Comparison of ENCODE assay signal across 14 mouse cellular contexts in the genomic region with DNA sequence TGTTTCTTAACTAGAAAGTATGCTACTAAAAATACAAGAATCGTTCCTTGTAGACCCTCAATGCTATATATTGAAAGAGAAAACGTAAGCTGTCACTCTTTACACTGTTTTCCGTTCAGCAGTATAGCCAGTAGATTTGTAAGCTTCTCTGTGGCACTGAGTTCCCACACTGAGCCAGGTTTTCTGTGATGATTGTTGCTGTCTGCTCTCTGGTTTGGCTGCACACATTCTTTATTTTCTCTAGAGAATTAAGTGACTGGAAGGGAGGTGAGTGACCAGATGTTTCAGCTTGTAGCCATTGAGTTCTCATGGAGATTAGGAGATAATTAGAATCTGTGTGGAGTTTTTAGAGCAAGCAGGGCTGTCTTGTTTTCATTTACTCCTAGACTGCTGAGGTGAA. TPM values are rescaled to one million over a fixed set of nuclear protein-coding genes. Genes with fewer than 3 reads are reported as not detected.
A peak's percentile ranks its signal among the peaks of the same experiment; 100 is the strongest.
DNase-seq lines count a peak whose midpoint lies in the region; ATAC-seq and TF ChIP-seq lines count a peak whose summit lies in the region.
"Had no signal": no experiment of that assay in that cellular context is flagged by ENCODE, and none has a peak within 500 bp of the region (broad histone marks: within the 10 kb centered on the region; RNA-seq: fewer than 3 reads in every experiment).

No protein-coding gene starts in this region.

- intact Hi-C loops in gastrocnemius, adult 2 months (cut with DNase I): loop anchor here (5.0 kb wide), 2 partner anchors 83 to 173 kb away; partner anchors contain the start of gene Ggct

- TF ChIP-seq EP300 in MEL (IDR thresholded peaks at IDR 0.05; ENCODE audit: low read depth in 1 of 2, low read length in 2 of 2): no peak

- no peaks in the 10 kb centered on the region for H3K36me3 ChIP-seq in limb, embryonic 13.5 days
- 0 out of 2 replicates have a peak, but pooled peaks cover 5% of the 10 kb centered on the region for H3K36me3 ChIP-seq in limb, embryonic 10.5 days
- H3K36me3 ChIP-seq in MEL (ENCODE audit: control insufficient read depth in 1 of 2, insufficient read depth in 2 of 2, low read length in 2 of 2): peaks cover 0 to 23% of the 10 kb centered on the region in 2 experiments; a peak in 3 of 4 replicates
- 0 out of 2 replicates have a peak, but pooled peaks cover 2% of the 10 kb centered on the region for H3K36me3 ChIP-seq in liver, embryonic 13.5 days
- H3K36me3 ChIP-seq: lung, embryonic 15.5 days had no signal

- WGBS in limb, embryonic 13.5 days: 50% methylated on average over 3 of the region's 3 CpGs
- WGBS in limb, embryonic 10.5 days: 69% methylated on average over 3 of the region's 3 CpGs
- WGBS in liver, embryonic 13.5 days (ENCODE audit: insufficient replicate concordance): 57% methylated on average over 3 of the region's 3 CpGs

- no peaks in the 10 kb centered on the region for H3K9me3 ChIP-seq in limb, embryonic 13.5 days
- H3K9me3 ChIP-seq in limb, embryonic 10.5 days (replicated peaks): no peaks in the 10 kb centered on the region
- H3K9me3 ChIP-seq in MEL (replicated peaks; ENCODE audit: insufficient read depth, low read length): no peaks in the 10 kb centered on the region
- no peaks in the 10 kb centered on the region for H3K9me3 ChIP-seq in liver, embryonic 13.5 days (replicated peaks)
- H3K9me3 ChIP-seq: lung, embryonic 15.5 days had no signal

- H3K4me2 ChIP-seq in limb, embryonic 13.5 days (replicated peaks): peak overlapping the region; percentile 28
- H3K4me2 ChIP-seq in liver, embryonic 13.5 days: peak overlapping the region; percentile 28; the same call in 1 of the 2 replicates

- no peak for TF ChIP-seq POLR2A in MEL (IDR thresholded peaks at IDR 0.05; ENCODE audit: control insufficient read depth in 1 of 2, insufficient read depth in 1 of 2, low read depth in 1 of 2, low read length in 2 of 2, poor library complexity in 1 of 2)

- H3K4me3 ChIP-seq in gastrocnemius, adult 2 months: no peak overlapping the region; the same call in 1 of the 2 replicates
- H3K4me3 ChIP-seq in limb, embryonic 13.5 days: no peak overlapping the region
- no peak overlapping the region for H3K4me3 ChIP-seq in limb, embryonic 10.5 days
- peak overlapping the region in 1 of 2 experiments; percentile 83; a peak in 1 of 4 replicates for H3K4me3 ChIP-seq in MEL (ENCODE audit: control insufficient read depth in 1 of 2, insufficient read depth in 1 of 2, low read depth in 2 of 2, low read length in 2 of 2)
- H3K4me3 ChIP-seq in liver, embryonic 13.5 days (replicated peaks): no peak overlapping the region
- H3K4me3 ChIP-seq: lung, embryonic 15.5 days had no signal

- peak overlapping the region; percentile 96; the same call in 1 of the 2 replicates for H3K27ac ChIP-seq in gastrocnemius, adult 2 months
- H3K27ac ChIP-seq in limb, embryonic 13.5 days: no peak overlapping the region
- H3K27ac ChIP-seq in limb, embryonic 10.5 days: no peak overlapping the region
- no peak overlapping the region for H3K27ac ChIP-seq in MEL (ENCODE audit: control insufficient read depth, low read depth, low read length)
- H3K27ac ChIP-seq in liver, embryonic 13.5 days: no peak overlapping the region
- H3K27ac ChIP-seq: lung, embryonic 15.5 days had no signal

- no peak for TF ChIP-seq RAD21 in MEL (IDR thresholded peaks at IDR 0.05; ENCODE audit: low read depth, low read length)

- no peak for DNase-seq in gastrocnemius, adult 2 months
- DNase-seq in gastrocnemius, postnatal 4 days (ENCODE audit: low spot score in 2 of 2): no peak
- no peak for DNase-seq in limb, embryonic 10.5 days (ENCODE audit: low spot score)
- no peak for DNase-seq in MEL (ENCODE audit: low read depth, low spot score)
- DNase-seq in liver, embryonic 13.5 days: no peak
- DNase-seq in kidney, postnatal 14 days: no peak
- DNase-seq in MN1 (ENCODE audit: low spot score): no peak
- DNase-seq: adrenal gland, postnatal 36 days; cerebellum, adult 18-20 months; gastrocnemius, postnatal 25 days; thymus, adult 18-20 months had no signal

- ATAC-seq in limb, embryonic 13.5 days (ENCODE audit: low FRiP score, low read depth): no peak
- no peak for ATAC-seq in liver, embryonic 13.5 days (ENCODE audit: low read depth)
- ATAC-seq: inflammation-experienced regulatory T-cells, adult 6 months had no signal

- TF ChIP-seq CTCF in gastrocnemius, adult 2 months (IDR thresholded peaks at IDR 0.05): no peak
- TF ChIP-seq CTCF in MEL (IDR thresholded peaks at IDR 0.05 in 2 of 3, conservative IDR thresholded peaks at IDR 0.05 in 1 of 3; ENCODE audit: control insufficient read depth in 1 of 3, insufficient read depth in 1 of 3, low read depth in 2 of 3, low read length in 3 of 3, poor library complexity in 1 of 3, severe bottlenecking in 1 of 3): no peak

- no peak overlapping the region for H3K9ac ChIP-seq in limb, embryonic 13.5 days
- peak overlapping the region; percentile 22; the same call in 1 of the 2 replicates for H3K9ac ChIP-seq in MEL (ENCODE audit: control insufficient read depth, low read depth, low read length, poor library complexity, severe bottlenecking)
- 0 out of 2 replicates have a peak overlapping the region, but pooled peaks have one; percentile 37 for H3K9ac ChIP-seq in liver, embryonic 13.5 days
- H3K9ac ChIP-seq: lung, embryonic 15.5 days had no signal

- peaks cover 20% of the 10 kb centered on the region for H3K4me1 ChIP-seq in limb, embryonic 13.5 days
- peaks cover 34% of the 10 kb centered on the region for H3K4me1 ChIP-seq in limb, embryonic 10.5 days
- H3K4me1 ChIP-seq in MEL (ENCODE audit: control insufficient read depth in 1 of 2, insufficient read depth in 2 of 2, low read length in 2 of 2): peaks cover 9% of the 10 kb centered on the region in 2 experiments
- peaks cover 56% of the 10 kb centered on the region for H3K4me1 ChIP-seq in liver, embryonic 13.5 days (replicated peaks)

- no peaks in the 10 kb centered on the region for H3K27me3 ChIP-seq in limb, embryonic 13.5 days
- no peaks in the 10 kb centered on the region for H3K27me3 ChIP-seq in limb, embryonic 10.5 days (ENCODE audit: low read depth, poor library complexity, severe bottlenecking)
- H3K27me3 ChIP-seq in MEL (ENCODE audit: control insufficient read depth in 1 of 2, insufficient read depth in 2 of 2, low read length in 2 of 2): no peaks in the 10 kb centered on the region
- H3K27me3 ChIP-seq in liver, embryonic 13.5 days: no peaks in the 10 kb centered on the region
- H3K27me3 ChIP-seq: lung, embryonic 15.5 days had no signal

- peaks cover 46% of the 10 kb centered on the region for H3K79me2 ChIP-seq in MEL (ENCODE audit: control insufficient read depth, insufficient read depth, low read length, poor library complexity)

TF ChIP-seq in MEL, 35 proteins besides CTCF, POLR2A, EP300 and RAD21:
- no peak for TF ChIP-seq TCF12 (IDR thresholded peaks at IDR 0.05; ENCODE audit: low read depth, low read length)
- TF ChIP-seq MAX (IDR thresholded peaks at IDR 0.05; ENCODE audit: low read length): no peak
- TF ChIP-seq ZNF384 (IDR thresholded peaks at IDR 0.05; ENCODE audit: low read depth, low read length): no peak
- no peak for TF ChIP-seq MYC (IDR thresholded peaks at IDR 0.05; ENCODE audit: low read depth, low read length)
- no peak for TF ChIP-seq CHD2 (IDR thresholded peaks at IDR 0.05; ENCODE audit: low read length)
- TF ChIP-seq POLR2AphosphoS5 (IDR thresholded peaks at IDR 0.05; ENCODE audit: borderline replicate concordance, low read depth, low read length): no peak
- no peak for TF ChIP-seq USF2 (IDR thresholded peaks at IDR 0.05; ENCODE audit: borderline replicate concordance in 1 of 2, insufficient read depth in 1 of 2, low read depth in 1 of 2, low read length in 2 of 2)
- TF ChIP-seq CHD1 (IDR thresholded peaks at IDR 0.05; ENCODE audit: low read depth, low read length): no peak
- no peak for TF ChIP-seq ZKSCAN1 (IDR thresholded peaks at IDR 0.05; ENCODE audit: low read depth, low read length)
- TF ChIP-seq NELFE (IDR thresholded peaks at IDR 0.05; ENCODE audit: low read depth, low read length): no peak
- no peak for TF ChIP-seq UBTF (IDR thresholded peaks at IDR 0.05; ENCODE audit: borderline replicate concordance, insufficient read depth, low read depth, low read length)
- TF ChIP-seq ELF1 (IDR thresholded peaks at IDR 0.05; ENCODE audit: low read depth, low read length): no peak
- TF ChIP-seq TBP (IDR thresholded peaks at IDR 0.05; ENCODE audit: low read depth, low read length): no peak
- TF ChIP-seq MEF2A (IDR thresholded peaks at IDR 0.05; ENCODE audit: extremely low read depth, insufficient replicate concordance, low read depth, low read length, poor library complexity, severe bottlenecking): no peak
- no peak for TF ChIP-seq RCOR1 (IDR thresholded peaks at IDR 0.05; ENCODE audit: low read depth, low read length)
- no peak for TF ChIP-seq MXI1 (IDR thresholded peaks at IDR 0.05; ENCODE audit: low read depth, low read length)
- no peak for TF ChIP-seq MAZ (IDR thresholded peaks at IDR 0.05; ENCODE audit: low read depth, low read length)

RNA-seq across cellular contexts. Expression of gene Znrf2, which starts 3.0 kb away (rescaled TPM):
- 10 to 100 TPM; 12.6 to 14.9 TPM for total RNA-seq in gastrocnemius, adult 2 months (2021)
- 10 to 100 TPM; 10.9 to 11.0 TPM for total RNA-seq in gastrocnemius, postnatal 4 days (2021)
- polyA plus RNA-seq in limb, embryonic 13.5 days (2015; fragmentation: Nextera tagmentation; extraction: Ambion mirVana): 2.9 and 3.1 TPM in 2 replicates
- polyA plus RNA-seq in limb, embryonic 10.5 days (2016; fragmentation: Nextera tagmentation; extraction: Ambion mirVana): 2.0 and 2.3 TPM in 2 replicates
- 21.3 and 24.2 TPM in 2 replicates for total RNA-seq in MEL (2012; rRNA removed)
- polyA plus RNA-seq in MEL (2012; ENCODE audit: insufficient read depth in 1 of 2, insufficient read length in 2 of 2, low read depth in 1 of 2, low replicate concordance in 2 of 2, missing spikeins in 1 of 2): 10 to 100 TPM in 1 of 2 experiments, not detected in 1; 16.1 TPM
- 2.4 and 2.7 TPM in 2 replicates for polyA plus RNA-seq in liver, embryonic 13.5 days (2015; fragmentation: Nextera tagmentation; extraction: Ambion mirVana)
